Mouse (Mus musculus) c-Kit-positive CD71-negative TER-119-negative erythroid progenitor cells, embryonic 14.5 days (primary cell): Measurements from ENCODE around the gene Itgb8.
A peak's percentile ranks its signal among the peaks of the same experiment; 100 is the strongest.

Source experiments
- DNase-seq: peaks from one replicate; pipeline ENCODE4 v3.0.0-alpha.2; 2013; ENCODE audit warnings: low read depth

Itgb8 gene

DNA sequence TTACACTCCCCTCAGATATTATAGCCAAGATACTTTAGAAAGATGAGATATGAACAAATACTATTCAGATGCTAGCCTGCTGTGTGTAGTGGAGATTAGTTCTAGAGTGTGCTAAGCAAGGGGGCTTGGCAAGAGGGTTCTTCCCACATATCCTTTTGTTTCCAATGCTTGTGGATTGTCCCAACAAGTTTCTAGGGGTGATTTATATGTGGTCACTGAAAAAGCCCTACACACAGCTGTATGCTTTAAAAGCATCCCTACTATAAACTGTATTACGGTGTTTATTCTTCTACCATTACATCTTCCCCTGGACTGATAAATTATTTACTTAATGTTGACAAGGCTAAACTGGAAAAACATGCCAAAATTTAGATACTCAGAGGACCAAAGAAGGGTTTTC is 92.6 kb downstream of the Itgb8 start:
- no peak for DNase-seq

DNA sequence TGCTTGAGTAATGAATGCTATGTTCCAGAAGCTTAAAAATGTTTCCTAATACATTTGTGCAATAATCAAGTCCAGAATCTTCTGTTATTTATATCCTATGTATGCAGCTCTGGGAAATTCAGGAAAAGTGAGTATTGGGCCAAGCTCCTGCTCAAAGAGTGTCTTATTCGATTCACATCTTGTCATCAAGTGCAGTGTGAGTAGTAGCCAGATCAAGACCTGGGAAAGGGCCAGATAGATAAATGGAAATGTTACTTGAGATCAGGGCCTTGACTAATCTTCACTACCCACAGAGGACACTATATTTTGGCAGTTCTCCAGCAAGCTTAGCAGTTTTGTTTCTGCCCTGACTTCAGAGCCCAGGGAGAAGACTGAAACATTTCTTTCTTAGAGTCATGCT is 100.7 kb downstream of the Itgb8 start:
- no peak for DNase-seq

DNA sequence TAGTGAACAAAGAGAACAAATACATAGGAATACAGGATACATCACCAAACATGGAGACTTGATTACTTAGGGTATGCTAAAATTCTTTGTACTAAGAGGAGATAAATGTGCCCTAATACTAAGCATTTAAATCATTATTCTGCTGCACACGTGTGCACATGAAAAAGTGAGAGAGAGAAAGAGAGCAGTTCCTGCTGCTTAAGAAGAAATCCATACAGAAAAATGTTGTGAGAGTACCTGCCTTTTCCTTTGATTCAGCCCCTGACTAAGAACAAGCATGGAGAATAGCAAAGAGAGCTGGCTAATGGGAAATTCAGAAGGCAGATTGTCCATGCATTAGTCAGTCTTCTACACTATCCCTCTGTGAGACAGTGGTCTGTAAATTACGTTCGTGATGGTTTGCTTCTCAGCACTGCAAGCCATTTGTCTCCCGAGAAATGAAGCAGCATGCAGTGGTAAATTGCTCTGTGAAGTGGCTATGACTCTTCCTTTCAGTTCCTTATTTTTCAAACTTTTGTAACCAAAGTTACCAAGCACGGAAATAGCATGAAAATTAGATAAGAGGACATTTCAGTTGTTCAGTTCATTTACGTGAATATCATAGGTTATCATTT is 125.0 kb downstream of the Itgb8 start:
- DNase-seq: peak; percentile 30

DNA sequence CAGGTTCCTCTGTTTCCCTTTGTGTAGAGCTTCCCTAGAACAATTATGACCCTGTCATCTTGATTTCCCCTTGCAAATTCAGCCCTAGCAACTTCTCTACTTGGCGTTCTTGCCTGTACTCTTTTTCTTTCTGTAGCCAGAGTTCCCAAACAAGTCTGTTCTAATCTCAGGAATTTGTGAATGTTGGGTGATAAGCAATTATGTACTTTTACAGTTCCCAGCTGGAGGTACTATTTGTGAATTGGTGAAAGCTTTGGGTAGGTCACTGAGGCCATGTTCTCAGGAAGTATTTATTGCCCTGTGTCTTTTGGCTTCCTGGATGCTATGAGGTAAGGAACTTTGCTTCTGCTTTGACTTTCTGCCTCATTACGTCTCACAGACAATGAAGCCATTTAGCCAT is 128.5 kb downstream of the Itgb8 start:
- no peak for DNase-seq
